Mouse (Mus musculus): ENCODE results near the gene Mafk. TPM values are rescaled to one million over a fixed set of nuclear protein-coding genes. Genes with fewer than 3 reads are reported as not detected.

The Mafk gene
- total and polyA plus RNA-seq, 3 experiments = 23.6 to 34.1 (median 33.2) TPM

GRCm38 (mm10) chr5:139829384-139829783, 38.1 kb downstream of the Mafk start:
- no peak for TF ChIP-seq CTCF (IDR thresholded peaks at IDR 0.05)
- no peak for TF ChIP-seq EP300 (IDR thresholded peaks at IDR 0.05; ENCODE audit: insufficient read depth, low read depth, low read length)
- no peak for TF ChIP-seq POLR2A (IDR thresholded peaks at IDR 0.05; ENCODE audit: insufficient read depth, low read depth, low read length)
- Histone ChIP-seq H3K27me3 (ENCODE audit: control insufficient read depth, insufficient read depth, low read length) (no peaks in the 10 kb centered on the region), H3K79me2 (replicated peaks; ENCODE audit: control insufficient read depth, insufficient read depth, low read length) (no peaks in the 10 kb centered on the region), H3K4me3 (no peak overlapping the region), H3K36me3 (ENCODE audit: control insufficient read depth, insufficient read depth, low read length) (no peaks in the 10 kb centered on the region), H3K4me1 (ENCODE audit: control insufficient read depth, insufficient read depth, low read length) (peaks cover 5% of the 10 kb centered on the region), H3K27ac (no peak overlapping the region), H3K9ac (ENCODE audit: low read depth, low read length) (no peak overlapping the region)
- intact Hi-C loops (cut with DNase I) = no loop called here
- no peak for DNase-seq
- WGBS = 56% methylated on average over 13 of the region's 13 CpGs

GRCm38 (mm10) chr5:139830734-139831133, 39.4 kb downstream of the Mafk start:
- Histone ChIP-seq H3K36me3 (ENCODE audit: control insufficient read depth, insufficient read depth, low read length) (no peaks in the 10 kb centered on the region), H3K4me3 (no peak overlapping the region), H3K79me2 (replicated peaks; ENCODE audit: control insufficient read depth, insufficient read depth, low read length) (no peaks in the 10 kb centered on the region), H3K9ac (ENCODE audit: low read depth, low read length) (no peak overlapping the region), H3K27ac (no peak overlapping the region), H3K27me3 (ENCODE audit: control insufficient read depth, insufficient read depth, low read length) (no peaks in the 10 kb centered on the region), H3K4me1 (ENCODE audit: control insufficient read depth, insufficient read depth, low read length) (peaks cover 5% of the 10 kb centered on the region)
- no peak for DNase-seq
- no peak for TF ChIP-seq CTCF (IDR thresholded peaks at IDR 0.05)
- no peak for TF ChIP-seq EP300 (IDR thresholded peaks at IDR 0.05; ENCODE audit: insufficient read depth, low read depth, low read length)
- no peak for TF ChIP-seq POLR2A (IDR thresholded peaks at IDR 0.05; ENCODE audit: insufficient read depth, low read depth, low read length)
- intact Hi-C loops (cut with DNase I) = no loop called here
- WGBS = 79% methylated on average over 3 of the region's 3 CpGs

- TF ChIP-seq POLR2A (IDR thresholded peaks at IDR 0.05; ENCODE audit: insufficient read depth, low read depth, low read length) (no peak), CTCF (IDR thresholded peaks at IDR 0.05) (no peak), EP300 (IDR thresholded peaks at IDR 0.05; ENCODE audit: insufficient read depth, low read depth, low read length) (no peak)
- no peaks in the 10 kb centered on the region for H3K36me3 ChIP-seq (ENCODE audit: control insufficient read depth, insufficient read depth, low read length)
- H3K79me2 ChIP-seq (replicated peaks; ENCODE audit: control insufficient read depth, insufficient read depth, low read length) = no peaks in the 10 kb centered on the region
- no peak overlapping the region for H3K4me3 ChIP-seq
- H3K9ac ChIP-seq (ENCODE audit: low read depth, low read length) = no peak overlapping the region
- no peak for DNase-seq
- no peaks in the 10 kb centered on the region for H3K4me1 ChIP-seq (ENCODE audit: control insufficient read depth, insufficient read depth, low read length)
- WGBS = 35% methylated on average over 7 of the region's 7 CpGs
- H3K27me3 ChIP-seq (ENCODE audit: control insufficient read depth, insufficient read depth, low read length) = no peaks in the 10 kb centered on the region
- H3K27ac ChIP-seq = no peak overlapping the region
- intact Hi-C loops (cut with DNase I) = no loop called here
Measured at GRCm38 (mm10) chr5:139832125-139832524, 40.8 kb downstream of the Mafk start.

GRCm38 (mm10) chr5:139835706-139836105, 44.4 kb downstream of the Mafk start:
- no peak overlapping the region for H3K9ac ChIP-seq (ENCODE audit: low read depth, low read length)
- no peak overlapping the region for H3K27ac ChIP-seq
- no peak overlapping the region for H3K4me3 ChIP-seq
- no peak for TF ChIP-seq POLR2A (IDR thresholded peaks at IDR 0.05; ENCODE audit: insufficient read depth, low read depth, low read length)
- TF ChIP-seq CTCF (IDR thresholded peaks at IDR 0.05) = no peak
- TF ChIP-seq EP300 (IDR thresholded peaks at IDR 0.05; ENCODE audit: insufficient read depth, low read depth, low read length) = no peak
- 70% methylated on average over 7 of the region's 7 CpGs for WGBS
- H3K4me1 ChIP-seq (ENCODE audit: control insufficient read depth, insufficient read depth, low read length) = no peaks in the 10 kb centered on the region
- H3K36me3 ChIP-seq (ENCODE audit: control insufficient read depth, insufficient read depth, low read length) = no peaks in the 10 kb centered on the region
- H3K79me2 ChIP-seq (replicated peaks; ENCODE audit: control insufficient read depth, insufficient read depth, low read length) = no peaks in the 10 kb centered on the region
- no peaks in the 10 kb centered on the region for H3K27me3 ChIP-seq (ENCODE audit: control insufficient read depth, insufficient read depth, low read length)
- intact Hi-C loops (cut with DNase I) = loop anchor here (5.0 kb wide), 2 partner anchors 362 to 577 kb away; no protein-coding TSS in a partner anchor
- DNase-seq = no peak

- WGBS = 13% methylated on average over 2 of the region's 2 CpGs
- no peak for TF ChIP-seq EP300 (IDR thresholded peaks at IDR 0.05; ENCODE audit: insufficient read depth, low read depth, low read length)
- TF ChIP-seq CTCF (IDR thresholded peaks at IDR 0.05) = peak; percentile 72
- Histone ChIP-seq H3K27me3 (ENCODE audit: control insufficient read depth, insufficient read depth, low read length) (no peaks in the 10 kb centered on the region), H3K4me1 (ENCODE audit: control insufficient read depth, insufficient read depth, low read length) (no peaks in the 10 kb centered on the region), H3K36me3 (ENCODE audit: control insufficient read depth, insufficient read depth, low read length) (no peaks in the 10 kb centered on the region), H3K9ac (ENCODE audit: low read depth, low read length) (no peak overlapping the region), H3K27ac (no peak overlapping the region), H3K79me2 (replicated peaks; ENCODE audit: control insufficient read depth, insufficient read depth, low read length) (no peaks in the 10 kb centered on the region), H3K4me3 (no peak overlapping the region)
- DNase-seq = peak; percentile 34 to 64
- intact Hi-C loops (cut with DNase I) = loop anchor here (1.0 to 5.0 kb wide), 8 partner anchors 94 to 698 kb away; no protein-coding TSS in a partner anchor
Measured at GRCm38 (mm10) chr5:139838476-139838892, 47.2 kb downstream of the Mafk start.

- H3K4me1 ChIP-seq (ENCODE audit: control insufficient read depth, insufficient read depth, low read length) = no peaks in the 10 kb centered on the region
- no peak for TF ChIP-seq EP300 (IDR thresholded peaks at IDR 0.05; ENCODE audit: insufficient read depth, low read depth, low read length)
- no peak for TF ChIP-seq POLR2A (IDR thresholded peaks at IDR 0.05; ENCODE audit: insufficient read depth, low read depth, low read length)
- TF ChIP-seq CTCF (IDR thresholded peaks at IDR 0.05) = no peak
- no peak overlapping the region for H3K9ac ChIP-seq (ENCODE audit: low read depth, low read length)
- H3K27me3 ChIP-seq (ENCODE audit: control insufficient read depth, insufficient read depth, low read length) = no peaks in the 10 kb centered on the region
- intact Hi-C loops (cut with DNase I) = loop anchor here (2.0 to 5.0 kb wide), 4 partner anchors 94 to 573 kb away; no protein-coding TSS in a partner anchor
- no peak overlapping the region for H3K4me3 ChIP-seq
- H3K36me3 ChIP-seq (ENCODE audit: control insufficient read depth, insufficient read depth, low read length) = no peaks in the 10 kb centered on the region
- no peak overlapping the region for H3K27ac ChIP-seq
- H3K79me2 ChIP-seq (replicated peaks; ENCODE audit: control insufficient read depth, insufficient read depth, low read length) = no peaks in the 10 kb centered on the region
- 30% methylated on average over 3 of the region's 3 CpGs for WGBS
- no peak for DNase-seq
Measured at GRCm38 (mm10) chr5:139839142-139839541, 47.8 kb downstream of the Mafk start.
